Mouse (Mus musculus) cerebellum, adult 2 months (tissue): ENCODE measurements around the gene Cbx3. TPM values are rescaled to one million over a fixed set of nuclear protein-coding genes. Genes with fewer than 3 reads are reported as not detected.
A peak's percentile ranks its signal among the peaks of the same experiment; 100 is the strongest.

Experiments
- DNase-seq, 2 experiments: peaks; one replicate each; pipeline ENCODE4 v3.0.0; 2021
- H3K27ac ChIP-seq: fragments of 200-500 bp; 2 replicates; pipeline ENCODE4 v1.5.1; 2012; ENCODE audit warnings: low read length, control low read depth, inconsistent platforms; ENCODE audit not compliant: insufficient read depth
- H3K27me3 ChIP-seq: fragments of 200-500 bp; 2 replicates; pipeline ENCODE4 v1.6.1; 2012; ENCODE audit warnings: inconsistent platforms, mild to moderate bottlenecking, low read length, moderate library complexity; ENCODE audit not compliant: control insufficient read depth, insufficient read depth
- H3K4me1 ChIP-seq: fragments of 200-500 bp; 2 replicates; pipeline ENCODE4 v1.6.1; 2011; ENCODE audit warnings: low read length; ENCODE audit not compliant: control insufficient read depth, insufficient read depth
- H3K4me3 ChIP-seq: fragments of 200-500 bp; replicated peaks from 2 replicates; pipeline ENCODE3; 2011; ENCODE audit warnings: mild to moderate bottlenecking, low read depth, low read length, control low read depth; ENCODE audit not compliant: insufficient read depth
- CTCF ChIP-seq: fragments of 200-500 bp; IDR thresholded peaks from 2 replicates; pipeline ENCODE4 v1.5.1; 2011; ENCODE audit warnings: low read depth, mild to moderate bottlenecking, control low read depth, low read length, moderate library complexity, borderline replicate concordance; ENCODE audit not compliant: insufficient read depth
- POLR2A ChIP-seq: fragments of 200-500 bp; IDR thresholded peaks from 2 replicates; pipeline ENCODE4 v1.6.1; 2011; ENCODE audit warnings: low read length, control low read depth, borderline replicate concordance; ENCODE audit not compliant: insufficient read depth
- WGBS: fragments of 180-500 bp; shearing (Covaris S2); methylation state at CpG from one replicate; pipeline ENCODE4 v1.1.7; 2018; 5-methylcytosine and 5-hydroxymethylcytosine counted together
- polyA plus RNA-seq: library from polyadenylated mRNA; depleted of rRNA; stranded (reverse); fragments of >200 nt; gene quantifications from 2 replicates; pipeline ENCODE4 v1.2.3, GENCODE M21; 2012; rRNA removed

Gene Cbx3
- polyA plus RNA-seq, 1 experiment, result 91.4 TPM

- WGBS, result 75% methylated on average over 3 of the region's 3 CpGs
- no peak for DNase-seq
- TF ChIP-seq POLR2A, result no peak
- no peak for TF ChIP-seq CTCF
These were observed 43.6 kb downstream of the Cbx3 start for GRCm38 (mm10) chr6:51513745-51514144.

GRCm38 (mm10) chr6:51514860-51515259 is 44.7 kb downstream of the Cbx3 start:
- no peak for DNase-seq
- WGBS, result 90% methylated on average over 7 of the region's 7 CpGs
- TF ChIP-seq POLR2A (no peak), CTCF (no peak)

More at GRCm38 (mm10) chr6:51513745-51514144, 43.6 kb downstream of the Cbx3 start:
- H3K4me3 ChIP-seq, result no peak overlapping the region
- no peak overlapping the region for H3K27ac ChIP-seq
- no peaks in the 10 kb centered on the region for H3K27me3 ChIP-seq
- H3K4me1 ChIP-seq, result no peaks in the 10 kb centered on the region

GRCm38 (mm10) chr6:51523310-51523709 is 53.1 kb downstream of the Cbx3 start:
- TF ChIP-seq CTCF, result no peak
- TF ChIP-seq POLR2A, result no peak
- H3K4me3 ChIP-seq, result peak overlapping the region; percentile 75
- H3K4me1 ChIP-seq, result peaks cover 6% of the 10 kb centered on the region; the same call in 1 of the 2 replicates
- DNase-seq, result peak in 1 of 2 experiments; percentile 11
- 19% methylated on average over 5 of the region's 5 CpGs for WGBS
- no peak overlapping the region for H3K27ac ChIP-seq
- no peaks in the 10 kb centered on the region for H3K27me3 ChIP-seq

More at GRCm38 (mm10) chr6:51514860-51515259, 44.7 kb downstream of the Cbx3 start:
- Histone ChIP-seq H3K4me1 (no peaks in the 10 kb centered on the region), H3K4me3 (no peak overlapping the region), H3K27ac (no peak overlapping the region), H3K27me3 (no peaks in the 10 kb centered on the region)

GRCm38 (mm10) chr6:51523807-51524320 is 53.7 kb downstream of the Cbx3 start, which contains the start of gene Snx10:
Snx10 (plus strand) TSS chr6:51523901.
- Histone ChIP-seq H3K4me3 (peak within 1 kb of the TSS; percentile 75), H3K27me3 (no peaks in the 10 kb centered on the region), H3K27ac (0 out of 2 replicates have a peak within 1 kb of the TSS, but pooled peaks have one; percentile 28), H3K4me1 (peaks cover 6% of the 10 kb centered on the region; the same call in 1 of the 2 replicates)
- WGBS, result under 1% methylated on average over 47 of the region's 47 CpGs
- TF ChIP-seq POLR2A, result no peak
- TF ChIP-seq CTCF, result no peak
- DNase-seq, result peak; percentile 70 to 72

- Histone ChIP-seq H3K4me3 (peak overlapping the region; percentile 75), H3K27me3 (no peaks in the 10 kb centered on the region), H3K27ac (no peak overlapping the region), H3K4me1 (peaks cover 6% of the 10 kb centered on the region; the same call in 1 of the 2 replicates)
- WGBS, result under 1% methylated on average over 21 of the region's 21 CpGs
- no peak for TF ChIP-seq POLR2A
- no peak for TF ChIP-seq CTCF
- DNase-seq, result peak; percentile 27 to 51
These were observed 54.3 kb downstream of the Cbx3 start for GRCm38 (mm10) chr6:51524321-51524931.

- H3K27ac ChIP-seq, result no peak overlapping the region
- 35% methylated on average over 5 of the region's 5 CpGs for WGBS
- TF ChIP-seq CTCF (no peak), POLR2A (no peak)
- H3K4me3 ChIP-seq, result peak overlapping the region; percentile 75
- H3K27me3 ChIP-seq, result no peaks in the 10 kb centered on the region
- DNase-seq, result peak in 1 of 2 experiments; percentile 12
- H3K4me1 ChIP-seq, result peaks cover 6% of the 10 kb centered on the region; the same call in 1 of the 2 replicates
These were observed 54.8 kb downstream of the Cbx3 start for GRCm38 (mm10) chr6:51525001-51525400.

GRCm38 (mm10) chr6:51529457-51529856 is 59.3 kb downstream of the Cbx3 start:
- peaks cover 6% of the 10 kb centered on the region for H3K4me1 ChIP-seq
- no peak for TF ChIP-seq POLR2A
- TF ChIP-seq CTCF, result no peak
- H3K4me3 ChIP-seq, result no peak overlapping the region
- 51% methylated on average over 7 of the region's 7 CpGs for WGBS
- DNase-seq, result no peak
- H3K27ac ChIP-seq, result no peak overlapping the region
- no peaks in the 10 kb centered on the region for H3K27me3 ChIP-seq

Other genes with a start within 250 kb of the Cbx3 start
- gene Nfe2l3, start 37.7 kb upstream of the Cbx3 start, polyA plus RNA-seq, result 5.1 and 6.2 TPM in 2 replicates
- gene Hnrnpa2b1, start 466 bp upstream of the Cbx3 start, polyA plus RNA-seq, result 629 and 642 TPM in 2 replicates
- 45.6 and 45.7 TPM in 2 replicates for gene Snx10, start 53.5 kb downstream of the Cbx3 start, polyA plus RNA-seq